Mouse (Mus musculus) hindbrain, embryonic 14.5 days (tissue): ENCODE results near the gene Rhog. TPM values are rescaled to one million over a fixed set of nuclear protein-coding genes. Genes with fewer than 3 reads are reported as not detected.

Experiments used
- polyA plus RNA-seq: library from polyadenylated mRNA; unstranded; fragments of >200 nt; fragmentation: Nextera tagmentation; extraction: Ambion mirVana; gene quantifications from 2 replicates; pipeline ENCODE4 v1.2.1, GENCODE M21; 2014

The Rhog gene
- polyA plus RNA-seq, 1 experiment from 2014 or later = 20.5 TPM

Other genes starting within 250 kb of the Rhog start
- 3.0 and 3.5 TPM in 2 replicates for gene Il18bp, start 237.4 kb downstream of the Rhog start, polyA plus RNA-seq
- gene Rnf121, start 190.6 kb downstream of the Rhog start, polyA plus RNA-seq = 33.1 and 33.4 TPM in 2 replicates
- 18.4 and 19.0 TPM in 2 replicates for gene Xndc1, start 190.5 kb downstream of the Rhog start, polyA plus RNA-seq
- 1.0 and 1.2 TPM in 2 replicates for gene Xntrpc, start 190.3 kb downstream of the Rhog start, polyA plus RNA-seq
- gene Trpc2, start 172.9 kb downstream of the Rhog start, polyA plus RNA-seq = not detected in 2 replicates
- gene Art1, start 154.3 kb downstream of the Rhog start, polyA plus RNA-seq = 0.29 TPM in 1 of 2 replicates, not detected in the other
- 0.19 TPM in 1 of 2 replicates, not detected in the other for gene Art5, start 146.6 kb downstream of the Rhog start, polyA plus RNA-seq
- gene Chrna10, start 139.2 kb downstream of the Rhog start, polyA plus RNA-seq = 0.27 TPM in 1 of 2 replicates, not detected in the other
- 24.4 and 25.8 TPM in 2 replicates for gene Nup98, start 45.9 kb downstream of the Rhog start, polyA plus RNA-seq
- 63.9 and 65.0 TPM in 2 replicates for gene Pgap2, start 45.8 kb downstream of the Rhog start, polyA plus RNA-seq
- 15.2 and 15.4 TPM in 2 replicates for gene Stim1, start 11.8 kb upstream of the Rhog start, polyA plus RNA-seq
- gene Rrm1, start 185.6 kb upstream of the Rhog start, polyA plus RNA-seq = 44.1 and 54.6 TPM in 2 replicates
- gene Olfr543, start 225.6 kb upstream of the Rhog start, polyA plus RNA-seq = 0.18 and 0.39 TPM in 2 replicates
- gene Olfr544, start 232.3 kb upstream of the Rhog start, polyA plus RNA-seq = 0.09 and 0.11 TPM in 2 replicates
- gene Olfr545, start 243.5 kb upstream of the Rhog start, polyA plus RNA-seq = 0.17 and 0.23 TPM in 2 replicates